ENCODE assay signal across 8 mouse cellular contexts in genomic region chr8:109693146-109693900, GRCm38 (mm10). TPM values are rescaled to one million over a fixed set of nuclear protein-coding genes. Genes with fewer than 3 reads are reported as not detected.
DNase-seq lines count a peak whose midpoint lies in the region; ATAC-seq lines count a peak whose summit lies in the region.

Ist1 (minus strand) TSS chr8:109693260.

- peak; percentile 92 for ATAC-seq in megakaryocyte progenitor cell, adult 5-6 weeks (replicated peaks; ENCODE audit: poor library complexity)

- DNase-seq in adipocyte (ENCODE audit: low spot score), result peak; percentile 98
- peak; percentile 100 for DNase-seq in embryo, embryonic 10 days (ENCODE audit: low spot score)
- peak; percentile 98 for DNase-seq in gastrocnemius, postnatal 10 days
- peak; percentile 100 for DNase-seq in induced T-regulatory cell, adult 2 months (ENCODE audit: low read depth)
- peak; percentile 91 to 98 for DNase-seq in left cerebral cortex, adult 9 months (ENCODE audit: low spot score in 2 of 2)
- DNase-seq in right cerebral cortex, postnatal 14 days, result peak; percentile 98
- peak; percentile 97 to 99 for DNase-seq in urinary bladder, postnatal 36 days (ENCODE audit: low spot score in 2 of 2)

RNA-seq across cellular contexts. Expression of gene Ist1, which starts in this region (rescaled TPM):
- 10 to 100 TPM; 32.3 to 40.7 TPM for total RNA-seq in gastrocnemius, postnatal 10 days (2021)
- 66.1 and 80.1 TPM in 2 replicates for total RNA-seq in megakaryocyte progenitor cell, adult 5-6 weeks (2015)
- total RNA-seq in megakaryocyte progenitor cell, adult 5-6 weeks (2017), result 74.6 and 86.1 TPM in 2 replicates

Comparison
In these comparisons a context has a peak if more than half of its experiments do, and no peak if none do; other contexts are left out.
1. Peak in every context shown above with its lines: DNase-seq and ATAC-seq.